Mouse (Mus musculus) liver, embryonic 15.5 days (tissue): ENCODE measurements around the gene Sox8. TPM values are rescaled to one million over a fixed set of nuclear protein-coding genes. Genes with fewer than 3 reads are reported as not detected.

ENCODE experiments used
- ATAC-seq: fragments of 200-750 bp; cut with Nextera tagmentation; 2 replicates; pipeline ENCODE4 v1.8.0; 2017; ENCODE audit warnings: moderate number of reproducible peaks, mild to moderate bottlenecking, moderate library complexity; ENCODE audit not compliant: insufficient read depth
- H3K27ac ChIP-seq: fragments of 300-500 bp; sonication (generic); replicated peaks from 2 replicates; pipeline ENCODE4 v1.5.1; 2015; ENCODE audit warnings: mild to moderate bottlenecking, inconsistent platforms
- H3K27me3 ChIP-seq: fragments of 300-500 bp; sonication (generic); 2 replicates; pipeline ENCODE4 v1.6.1; 2015; ENCODE audit warnings: mild to moderate bottlenecking, inconsistent platforms
- H3K36me3 ChIP-seq: fragments of 300-500 bp; sonication (generic); replicated peaks from 2 replicates; pipeline ENCODE4 v1.6.1; 2015; ENCODE audit warnings: moderate library complexity, mild to moderate bottlenecking, inconsistent platforms
- H3K4me1 ChIP-seq: fragments of 300-500 bp; sonication (generic); replicated peaks from 2 replicates; pipeline ENCODE4 v1.6.1; 2015; ENCODE audit warnings: inconsistent platforms
- H3K4me2 ChIP-seq: fragments of 300-500 bp; sonication (generic); 2 replicates; pipeline ENCODE4 v1.6.1; 2015; ENCODE audit warnings: moderate library complexity, mild to moderate bottlenecking, inconsistent platforms
- H3K4me3 ChIP-seq: fragments of 300-500 bp; sonication (generic); replicated peaks from 2 replicates; pipeline ENCODE4 v1.5.1; 2015; ENCODE audit warnings: mild to moderate bottlenecking, inconsistent platforms
- H3K9ac ChIP-seq: fragments of 300-500 bp; sonication (generic); 2 replicates; pipeline ENCODE4 v1.6.1; 2015; ENCODE audit warnings: moderate library complexity, mild to moderate bottlenecking, inconsistent platforms
- H3K9me3 ChIP-seq: fragments of 300-500 bp; sonication (generic); replicated peaks from 2 replicates; pipeline ENCODE4 v1.6.1; 2016; ENCODE audit warnings: inconsistent platforms
- WGBS: fragments of 180-500 bp; shearing (Covaris S2); methylation state at CpG from one replicate; pipeline ENCODE4 v1.1.7; 2015; ENCODE audit warnings: mixed read lengths; ENCODE audit not compliant: insufficient replicate concordance; 5-methylcytosine and 5-hydroxymethylcytosine counted together
- polyA plus RNA-seq: library from polyadenylated mRNA; unstranded; fragments of >200 nt; fragmentation: Nextera tagmentation; extraction: Ambion mirVana; gene quantifications from 2 replicates; pipeline ENCODE4 v1.2.1, GENCODE M21; 2015

The Sox8 gene
- polyA plus RNA-seq, 1 experiment from 2014 or later = 0.21 TPM

GRCm38 (mm10) chr17:25551313-25551712 is 19.2 kb downstream of the Sox8 start:
- H3K4me2 ChIP-seq = no peak overlapping the region
- no peaks in the 10 kb centered on the region for H3K9me3 ChIP-seq
- H3K27ac ChIP-seq = no peak overlapping the region
- H3K9ac ChIP-seq = no peak overlapping the region
- no peaks in the 10 kb centered on the region for H3K4me1 ChIP-seq
- no peak overlapping the region for H3K4me3 ChIP-seq
- peaks cover 31% of the 10 kb centered on the region for H3K27me3 ChIP-seq
- H3K36me3 ChIP-seq = no peaks in the 10 kb centered on the region
- WGBS = 61% methylated on average over 11 of the region's 11 CpGs
- no peak for ATAC-seq

GRCm38 (mm10) chr17:25550020-25550419 is 20.5 kb downstream of the Sox8 start:
- no peaks in the 10 kb centered on the region for H3K9me3 ChIP-seq
- H3K4me3 ChIP-seq = no peak overlapping the region
- no peak overlapping the region for H3K9ac ChIP-seq
- H3K4me2 ChIP-seq = no peak overlapping the region
- no peaks in the 10 kb centered on the region for H3K36me3 ChIP-seq
- no peaks in the 10 kb centered on the region for H3K4me1 ChIP-seq
- ATAC-seq = no peak
- 66% methylated on average over 5 of the region's 5 CpGs for WGBS
- H3K27me3 ChIP-seq = peaks cover 18% of the 10 kb centered on the region
- H3K27ac ChIP-seq = no peak overlapping the region

GRCm38 (mm10) chr17:25547026-25547425 is 23.5 kb downstream of the Sox8 start:
- Histone ChIP-seq H3K4me2 (no peak overlapping the region), H3K4me3 (no peak overlapping the region), H3K27ac (no peak overlapping the region), H3K27me3 (no peaks in the 10 kb centered on the region), H3K36me3 (no peaks in the 10 kb centered on the region), H3K9ac (no peak overlapping the region), H3K9me3 (no peaks in the 10 kb centered on the region), H3K4me1 (no peaks in the 10 kb centered on the region)
- WGBS = 17% methylated on average over 3 of the region's 3 CpGs
- no peak for ATAC-seq

GRCm38 (mm10) chr17:25541768-25542167 is 28.7 kb downstream of the Sox8 start:
- Histone ChIP-seq H3K4me1 (no peaks in the 10 kb centered on the region), H3K4me2 (no peak overlapping the region), H3K27ac (no peak overlapping the region), H3K4me3 (no peak overlapping the region), H3K36me3 (no peaks in the 10 kb centered on the region), H3K9ac (no peak overlapping the region), H3K9me3 (no peaks in the 10 kb centered on the region), H3K27me3 (no peaks in the 10 kb centered on the region)
- WGBS = 62% methylated on average over 4 of the region's 4 CpGs
- no peak for ATAC-seq

- no peaks in the 10 kb centered on the region for H3K4me1 ChIP-seq
- H3K36me3 ChIP-seq = no peaks in the 10 kb centered on the region
- no peak overlapping the region for H3K4me3 ChIP-seq
- ATAC-seq = no peak
- no peak overlapping the region for H3K9ac ChIP-seq
- no peak overlapping the region for H3K4me2 ChIP-seq
- no peak overlapping the region for H3K27ac ChIP-seq
- H3K27me3 ChIP-seq = no peaks in the 10 kb centered on the region
- no peaks in the 10 kb centered on the region for H3K9me3 ChIP-seq
- WGBS = 43% methylated on average over 5 of the region's 5 CpGs
Measured at GRCm38 (mm10) chr17:25540731-25541130, 29.8 kb downstream of the Sox8 start.

GRCm38 (mm10) chr17:25538945-25539875 is 31.3 kb downstream of the Sox8 start:
- Histone ChIP-seq H3K27ac (no peak overlapping the region), H3K4me1 (no peaks in the 10 kb centered on the region), H3K9ac (no peak overlapping the region), H3K4me2 (no peak overlapping the region), H3K4me3 (no peak overlapping the region), H3K36me3 (no peaks in the 10 kb centered on the region), H3K9me3 (no peaks in the 10 kb centered on the region), H3K27me3 (no peaks in the 10 kb centered on the region)
- ATAC-seq = no peak
- 43% methylated on average over 27 of the region's 27 CpGs for WGBS

- H3K36me3 ChIP-seq = no peaks in the 10 kb centered on the region
- ATAC-seq = no peak
- WGBS = 46% methylated on average over 8 of the region's 8 CpGs
- no peaks in the 10 kb centered on the region for H3K4me1 ChIP-seq
- H3K4me2 ChIP-seq = no peak overlapping the region
- no peak overlapping the region for H3K27ac ChIP-seq
- H3K9ac ChIP-seq = no peak overlapping the region
- H3K4me3 ChIP-seq = no peak overlapping the region
- H3K9me3 ChIP-seq = no peaks in the 10 kb centered on the region
- no peaks in the 10 kb centered on the region; the same call in 1 of the 2 replicates for H3K27me3 ChIP-seq
Measured at GRCm38 (mm10) chr17:25530357-25531022, 40.0 kb downstream of the Sox8 start.

GRCm38 (mm10) chr17:25522080-25522479 is 48.4 kb downstream of the Sox8 start:
- H3K4me3 ChIP-seq = no peak overlapping the region
- no peaks in the 10 kb centered on the region for H3K4me1 ChIP-seq
- no peaks in the 10 kb centered on the region for H3K36me3 ChIP-seq
- H3K27ac ChIP-seq = no peak overlapping the region
- no peaks in the 10 kb centered on the region for H3K9me3 ChIP-seq
- H3K4me2 ChIP-seq = no peak overlapping the region
- no peak for ATAC-seq
- H3K27me3 ChIP-seq = no peaks in the 10 kb centered on the region
- WGBS = 61% methylated on average over 12 of the region's 12 CpGs
- H3K9ac ChIP-seq = no peak overlapping the region

- ATAC-seq = no peak
- H3K4me3 ChIP-seq = no peak overlapping the region
- H3K9me3 ChIP-seq = no peaks in the 10 kb centered on the region
- no peaks in the 10 kb centered on the region for H3K36me3 ChIP-seq
- no peak overlapping the region for H3K27ac ChIP-seq
- WGBS = 27% methylated on average over 9 of the region's 9 CpGs
- H3K4me1 ChIP-seq = no peaks in the 10 kb centered on the region
- no peak overlapping the region for H3K4me2 ChIP-seq
- H3K27me3 ChIP-seq = no peaks in the 10 kb centered on the region
- H3K9ac ChIP-seq = no peak overlapping the region
Measured at GRCm38 (mm10) chr17:25520492-25520891, 50.0 kb downstream of the Sox8 start.

GRCm38 (mm10) chr17:25519511-25519910 is 51.0 kb downstream of the Sox8 start:
- no peaks in the 10 kb centered on the region for H3K4me1 ChIP-seq
- no peak overlapping the region for H3K9ac ChIP-seq

GRCm38 (mm10) chr17:25518144-25518543 is 52.3 kb downstream of the Sox8 start:
- H3K27ac ChIP-seq = no peak overlapping the region
- H3K4me1 ChIP-seq = no peaks in the 10 kb centered on the region
- no peak overlapping the region for H3K9ac ChIP-seq
- H3K36me3 ChIP-seq = no peaks in the 10 kb centered on the region
- WGBS = 79% methylated on average over 17 of the region's 17 CpGs
- no peak for ATAC-seq
- H3K9me3 ChIP-seq = no peaks in the 10 kb centered on the region
- no peaks in the 10 kb centered on the region for H3K27me3 ChIP-seq
- H3K4me3 ChIP-seq = no peak overlapping the region
- H3K4me2 ChIP-seq = no peak overlapping the region

More at GRCm38 (mm10) chr17:25519511-25519910, 51.0 kb downstream of the Sox8 start:
- Histone ChIP-seq H3K4me2 (no peak overlapping the region), H3K27ac (no peak overlapping the region), H3K36me3 (no peaks in the 10 kb centered on the region), H3K4me3 (no peak overlapping the region), H3K9me3 (no peaks in the 10 kb centered on the region), H3K27me3 (no peaks in the 10 kb centered on the region)
- WGBS = 62% methylated on average over 5 of the region's 5 CpGs
- ATAC-seq = no peak
